Mouse (Mus musculus) embryonic fibroblast, embryonic 13.5 days (primary cell): ENCODE results near the gene Dennd5a.

ENCODE experiments used
- CTCF ChIP-seq: IDR thresholded peaks from 2 replicates; pipeline ENCODE4 v1.5.1; 2011; ENCODE audit warnings: mild to moderate bottlenecking, control low read depth, low read length, moderate library complexity, borderline replicate concordance; ENCODE audit not compliant: insufficient read depth
- POLR2A ChIP-seq: IDR thresholded peaks from 2 replicates; pipeline ENCODE4 v1.6.1; 2011; ENCODE audit warnings: low read depth, mild to moderate bottlenecking, control low read depth, low read length, moderate library complexity

DNA sequence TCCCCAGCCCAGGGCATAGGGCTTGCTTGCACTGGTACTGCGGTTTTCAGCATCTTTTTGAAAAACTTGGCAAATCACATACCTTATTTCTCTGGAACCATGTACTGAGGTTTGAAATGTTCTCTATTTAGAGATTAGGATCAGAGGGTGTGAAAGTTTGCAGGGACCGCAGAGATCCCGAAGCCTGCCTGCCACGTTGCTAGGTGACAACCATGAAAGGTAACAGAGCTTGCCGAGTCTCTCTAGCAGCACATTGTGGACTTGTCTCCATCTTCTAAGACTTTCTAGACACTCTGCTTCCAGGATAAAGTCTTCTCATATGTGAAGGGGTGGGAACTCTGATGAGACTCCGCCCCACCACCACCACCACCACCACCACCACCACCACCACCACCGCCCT is 108.3 kb downstream of the Dennd5a start:
- TF ChIP-seq CTCF (no peak), POLR2A (no peak)
